Mouse (Mus musculus): ENCODE measurements at regions not wholly inside any gene's neighbourhood (a gene's known extent, or its start where the extent isn't known, plus 50 kb on each side); places are given as distances from the start of the nearest gene placed in this dataset.

GRCm38 (mm10) chr1:23602710-23603291 is 158.8 kb upstream of the B3gat2 start:
- DNase-seq (ENCODE audit: low spot score in 2 of 2): no peak

- DNase-seq (ENCODE audit: low spot score in 2 of 2): no peak
Observed at GRCm38 (mm10) chr1:23629366-23629765, 132.2 kb upstream of the B3gat2 start.

GRCm38 (mm10) chr1:23645093-23645492 is 116.5 kb upstream of the B3gat2 start:
- DNase-seq (ENCODE audit: low spot score in 2 of 2): no peak

GRCm38 (mm10) chr1:23648875-23649506 is 112.6 kb upstream of the B3gat2 start:
- DNase-seq (ENCODE audit: low spot score in 2 of 2): no peak

GRCm38 (mm10) chr1:23649886-23650285 is 111.7 kb upstream of the B3gat2 start:
- no peak for DNase-seq (ENCODE audit: low spot score in 2 of 2)

GRCm38 (mm10) chr1:23653628-23654027 is 107.9 kb upstream of the B3gat2 start:
- no peak for DNase-seq (ENCODE audit: low spot score in 2 of 2)

- DNase-seq (ENCODE audit: low spot score in 2 of 2): no peak
Observed at GRCm38 (mm10) chr1:23655768-23656167, 105.8 kb upstream of the B3gat2 start.

GRCm38 (mm10) chr1:23656302-23656701 is 105.3 kb upstream of the B3gat2 start:
- peak; percentile 50 to 53 for DNase-seq (ENCODE audit: low spot score in 2 of 2)

GRCm38 (mm10) chr1:23656718-23657117 is 104.8 kb upstream of the B3gat2 start:
- DNase-seq (ENCODE audit: low spot score in 2 of 2): no peak

GRCm38 (mm10) chr1:23670514-23670913 is 91.0 kb upstream of the B3gat2 start:
- DNase-seq (ENCODE audit: low spot score in 2 of 2): no peak

GRCm38 (mm10) chr1:23674357-23674756 is 87.2 kb upstream of the B3gat2 start:
- no peak for DNase-seq (ENCODE audit: low spot score in 2 of 2)

GRCm38 (mm10) chr1:23676301-23676700 is 85.3 kb upstream of the B3gat2 start:
- DNase-seq (ENCODE audit: low spot score in 2 of 2): no peak

GRCm38 (mm10) chr1:23689398-23689797 is 72.2 kb upstream of the B3gat2 start:
- no peak for DNase-seq (ENCODE audit: low spot score in 2 of 2)

GRCm38 (mm10) chr1:23705489-23705888 is 56.1 kb upstream of the B3gat2 start:
- DNase-seq (ENCODE audit: low spot score in 2 of 2): peak; percentile 69 to 76

GRCm38 (mm10) chr1:23706450-23706849 is 55.1 kb upstream of the B3gat2 start:
- no peak for DNase-seq (ENCODE audit: low spot score in 2 of 2)
